Mouse (Mus musculus) CH12.LX (cell line): ENCODE measurements around the gene Pagr1a. TPM values are rescaled to one million over a fixed set of nuclear protein-coding genes. Genes with fewer than 3 reads are reported as not detected.
A peak's percentile ranks its signal among the peaks of the same experiment; 100 is the strongest.

Experiments
- DNase-seq: peaks from one replicate; pipeline ENCODE4 v3.0.0-alpha.2; 2013; ENCODE audit errors: extremely low read depth
- H3K27ac ChIP-seq: 2 replicates; pipeline ENCODE4 v1.5.1; 2012; ENCODE audit warnings: low read depth, mild to moderate bottlenecking, control low read depth, moderate library complexity; ENCODE audit not compliant: insufficient read depth
- H3K27me3 ChIP-seq: replicated peaks from 2 replicates; pipeline ENCODE3; 2012; ENCODE audit warnings: inconsistent platforms
- H3K36me3 ChIP-seq, 2 experiments: replicated peaks in 1 of 2; 2 replicates each; pipeline versions ENCODE3 to v1.6.1; 2012; ENCODE audit warnings: inconsistent platforms in 1 of 2, low read length in 1 of 2, mild to moderate bottlenecking in 1 of 2, mixed read lengths in 1 of 2, moderate library complexity in 1 of 2; ENCODE audit not compliant: control insufficient read depth in 1 of 2, insufficient read depth in 1 of 2
- H3K4me1 ChIP-seq, 2 experiments: 2 replicates each; pipeline ENCODE4 v1.6.1; 2012; ENCODE audit warnings: inconsistent platforms in 1 of 2, moderate library complexity in 1 of 2; ENCODE audit not compliant: insufficient read depth in 2 of 2, control insufficient read depth in 1 of 2
- H3K4me2 ChIP-seq: 2 replicates; pipeline ENCODE4 v1.6.1; 2012; ENCODE audit warnings: low read depth, mild to moderate bottlenecking, control low read depth; ENCODE audit not compliant: poor library complexity, insufficient read depth, severe bottlenecking
- H3K4me3 ChIP-seq, 3 experiments: fragments of 150-350 bp in 1 of 3; sonication (generic) in 1 of 3; replicated peaks in 1 of 3; 2 replicates each; pipeline versions ENCODE3 to v1.5.1; 2011 to 2012; ENCODE audit warnings: low read depth in 2 of 3, low read length in 2 of 3, mild to moderate bottlenecking in 2 of 3, moderate library complexity in 2 of 3, control low read depth in 1 of 3, improper control_type of control experiment in 1 of 3, inconsistent platforms in 1 of 3, mixed read lengths in 1 of 3; ENCODE audit not compliant: poor library complexity in 1 of 3
- H3K79me2 ChIP-seq: replicated peaks from 2 replicates; pipeline ENCODE4 v1.6.1; 2012; ENCODE audit warnings: mild to moderate bottlenecking, moderate library complexity; ENCODE audit not compliant: control insufficient read depth, poor library complexity, insufficient read depth, severe bottlenecking; ENCODE audit errors: extremely low read depth
- H3K9ac ChIP-seq: 2 replicates; pipeline ENCODE4 v1.6.1; 2012; ENCODE audit warnings: low read depth, mild to moderate bottlenecking, control low read depth, moderate library complexity; ENCODE audit not compliant: insufficient read depth
- H3K9me3 ChIP-seq: replicated peaks from 2 replicates; pipeline ENCODE3; 2012; ENCODE audit warnings: low read length, inconsistent platforms, mixed read lengths
- BHLHE40 ChIP-seq: IDR thresholded peaks from 2 replicates; pipeline ENCODE4 v1.6.1; 2011; ENCODE audit warnings: mild to moderate bottlenecking, low read depth, low read length, improper control_type of control experiment
- CHD2 ChIP-seq: IDR thresholded peaks from 2 replicates; pipeline ENCODE4 v1.6.1; 2011; ENCODE audit warnings: low read length, improper control_type of control experiment
- CTCF ChIP-seq, 2 experiments: IDR thresholded peaks in 1 of 2; conservative IDR thresholded peaks in 1 of 2; 2 replicates each; pipeline ENCODE4 v1.5.1; 2011 to 2012; ENCODE audit warnings: low read depth in 2 of 2, low read length in 2 of 2, improper control_type of control experiment in 1 of 2, inconsistent platforms in 1 of 2, mild to moderate bottlenecking in 1 of 2, moderate library complexity in 1 of 2
- ETS1 ChIP-seq: conservative IDR thresholded peaks from 2 replicates; pipeline ENCODE4 v1.6.1; 2012; ENCODE audit warnings: low read depth, mild to moderate bottlenecking, inconsistent platforms, low read length, improper control_type of control experiment, moderate library complexity
- IRF4 ChIP-seq: IDR thresholded peaks from 2 replicates; pipeline ENCODE4 v1.6.1; 2014; ENCODE audit warnings: low read depth, mild to moderate bottlenecking, inconsistent platforms, low read length, improper control_type of control experiment
- JUND ChIP-seq: conservative IDR thresholded peaks from 2 replicates; pipeline ENCODE4 v1.6.1; 2011; ENCODE audit warnings: low read depth, low read length, improper control_type of control experiment
- MAFK ChIP-seq: IDR thresholded peaks from 2 replicates; pipeline ENCODE4 v1.6.1; 2011; ENCODE audit warnings: low read length, improper control_type of control experiment; ENCODE audit not compliant: insufficient replicate concordance
- MAZ ChIP-seq: IDR thresholded peaks from 2 replicates; pipeline ENCODE4 v1.6.1; 2012; ENCODE audit warnings: low read depth, mild to moderate bottlenecking, inconsistent platforms, low read length, improper control_type of control experiment, moderate library complexity
- MXI1 ChIP-seq: IDR thresholded peaks from 2 replicates; pipeline ENCODE4 v1.6.1; 2011; ENCODE audit warnings: mild to moderate bottlenecking, low read depth, low read length, improper control_type of control experiment
- NELFE ChIP-seq: IDR thresholded peaks from 2 replicates; pipeline ENCODE4 v1.6.1; 2011; ENCODE audit warnings: low read depth, low read length, improper control_type of control experiment
- NRF1 ChIP-seq: IDR thresholded peaks from 2 replicates; pipeline ENCODE4 v1.6.1; 2014; ENCODE audit warnings: low read depth, mild to moderate bottlenecking, inconsistent platforms, low read length, improper control_type of control experiment, moderate library complexity
- POLR2A ChIP-seq: IDR thresholded peaks from 2 replicates; pipeline ENCODE4 v1.6.1; 2011; ENCODE audit warnings: low read depth, mild to moderate bottlenecking, improper control_type of control experiment, low read length
- SIN3A ChIP-seq: IDR thresholded peaks from 2 replicates; pipeline ENCODE4 v1.6.1; 2012; ENCODE audit warnings: low read length, improper control_type of control experiment, inconsistent platforms
- TCF12 ChIP-seq: IDR thresholded peaks from 2 replicates; pipeline ENCODE4 v1.6.1; 2014; ENCODE audit warnings: low read depth, mild to moderate bottlenecking, inconsistent platforms, low read length, improper control_type of control experiment
- ZKSCAN1 ChIP-seq: IDR thresholded peaks from 2 replicates; pipeline ENCODE4 v1.6.1; 2012; ENCODE audit warnings: low read depth, inconsistent platforms, low read length, improper control_type of control experiment, borderline replicate concordance
- ZMIZ1 ChIP-seq: IDR thresholded peaks from 2 replicates; pipeline ENCODE4 v1.6.1; 2012; ENCODE audit warnings: low read depth, mild to moderate bottlenecking, inconsistent platforms, low read length, improper control_type of control experiment
- dilution Hi-C: fragments of 300-500 bp; cut with MboI; formaldehyde crosslinking; loops from 2 replicates; pipeline ENCODE4 v1.14.3; 2020; ENCODE audit warnings: low sequenced_read_pairs; ENCODE audit not compliant: extremely low pct_unique_long_range_greater_than_20kb, extremely low pct_ligation_motif_present
- in situ Hi-C: fragments of 300-500 bp; cut with MboI; formaldehyde crosslinking; loops from 3 replicates; pipeline ENCODE4 v1.14.3; 2019; ENCODE audit warnings: low sequenced_read_pairs, low pct_ligation_motif_present, low pct_unique_long_range_greater_than_20kb, mixed read lengths
- polyA plus RNA-seq: library from polyadenylated mRNA; unstranded; fragments of >175 nt; gene quantifications from 2 replicates; pipeline ENCODE4 v1.2.1, GENCODE M21; 2012; ENCODE audit warnings: low read depth; ENCODE audit not compliant: insufficient read length
- total RNA-seq, 2 experiments: library from RNA; depleted of rRNA; stranded (reverse); fragments of 300-350 nt in 1 of 2; fragments of >200 nt in 1 of 2; gene quantifications; 2 replicates each; pipeline ENCODE4 v1.2.3; 2012 to 2014

The Pagr1a gene
- total and polyA plus RNA-seq, 3 experiments = 12.0 to 69.4 (median 60.0) TPM

DNA sequence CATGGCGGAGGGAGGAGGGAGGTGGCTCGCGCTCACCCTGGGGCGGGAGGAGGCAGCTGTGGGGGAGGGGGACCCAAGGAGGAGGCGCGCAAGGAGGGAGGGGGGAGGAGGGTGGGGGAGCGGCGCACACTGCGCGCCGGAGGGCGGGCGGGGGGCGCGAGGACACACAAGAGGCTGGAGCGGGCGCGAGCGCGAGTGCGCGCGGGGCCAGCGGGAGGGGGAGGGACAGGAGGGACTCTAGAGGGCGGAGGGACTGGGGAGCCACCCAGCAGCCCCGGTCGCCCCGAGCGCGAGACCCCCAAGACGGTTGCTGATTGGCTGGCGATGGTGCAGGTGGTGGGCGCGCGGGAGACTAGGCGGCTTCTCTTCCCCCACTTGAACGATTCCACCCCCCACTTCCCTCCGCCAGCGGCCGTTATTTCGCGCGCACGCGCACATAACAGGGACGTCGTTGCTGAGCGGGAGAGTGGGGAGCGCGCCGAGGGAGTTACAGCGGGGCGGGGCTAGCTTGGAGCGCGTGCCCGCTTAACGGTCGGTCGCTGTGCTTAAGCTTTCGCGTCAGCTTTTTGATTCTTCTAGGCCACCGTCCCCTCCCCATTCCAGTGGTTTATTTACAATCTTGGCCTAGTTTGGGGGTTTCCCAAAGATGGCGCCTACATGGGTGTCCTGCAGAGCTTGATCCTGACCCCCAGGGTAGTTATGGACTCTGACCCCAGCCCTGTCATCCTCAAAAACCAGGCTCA, 10.0 kb upstream of the Pagr1a start, which contains the start of gene Maz (continued):
- TF ChIP-seq JUND = no peak
- 0 out of 2 replicates have a peak, but pooled peaks have one; percentile 41 for TF ChIP-seq ETS1
- TF ChIP-seq NRF1 = peak; percentile 85
- TF ChIP-seq IRF4 = peak; percentile 71
- peak; percentile 96 for TF ChIP-seq SIN3A
- no peak for TF ChIP-seq BHLHE40
- peak; percentile 75 for TF ChIP-seq CHD2
- TF ChIP-seq, all 38 proteins: peak for 18

DNA sequence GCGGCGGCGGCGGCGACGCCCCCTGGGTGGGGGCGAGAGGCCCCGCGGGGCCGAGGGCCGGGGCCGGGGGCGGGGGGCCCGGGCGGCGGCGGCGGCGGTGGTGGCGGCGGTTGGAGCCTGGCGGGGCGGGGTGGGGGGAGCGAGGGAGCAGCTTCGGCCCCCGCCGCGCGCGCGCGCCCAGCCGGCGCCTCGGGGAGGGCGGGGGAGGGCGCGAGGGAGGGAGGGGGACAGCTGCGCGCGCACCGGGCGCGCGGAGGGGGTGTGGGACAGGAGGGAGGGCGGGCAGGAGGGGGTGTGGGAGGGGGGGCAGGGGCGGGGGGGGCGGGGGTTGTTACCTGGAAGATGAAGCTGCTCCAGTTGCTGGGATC, 9.4 kb upstream of the Pagr1a start:
- TF ChIP-seq TCF12 (no peak), NRF1 (peak; percentile 42)
- peaks cover 17 to 35% of the 10 kb centered on the region in 2 experiments for H3K4me1 ChIP-seq
- dilution Hi-C loops (no loop called here), in situ Hi-C loops (no loop called here)
- H3K36me3 ChIP-seq = peaks cover 43 to 74% of the 10 kb centered on the region in 2 experiments
- DNase-seq = no peak
- peak overlapping the region; percentile 93; the same call in 1 of the 2 replicates for H3K27ac ChIP-seq
- peaks cover 22% of the 10 kb centered on the region for H3K79me2 ChIP-seq
- H3K9me3 ChIP-seq = no peaks in the 10 kb centered on the region
- no peak overlapping the region for H3K4me2 ChIP-seq
- H3K27me3 ChIP-seq = no peaks in the 10 kb centered on the region
- peak overlapping the region in 2 of 3 experiments; percentile 76 to 78 for H3K4me3 ChIP-seq
- peak overlapping the region; percentile 99 for H3K9ac ChIP-seq

DNA sequence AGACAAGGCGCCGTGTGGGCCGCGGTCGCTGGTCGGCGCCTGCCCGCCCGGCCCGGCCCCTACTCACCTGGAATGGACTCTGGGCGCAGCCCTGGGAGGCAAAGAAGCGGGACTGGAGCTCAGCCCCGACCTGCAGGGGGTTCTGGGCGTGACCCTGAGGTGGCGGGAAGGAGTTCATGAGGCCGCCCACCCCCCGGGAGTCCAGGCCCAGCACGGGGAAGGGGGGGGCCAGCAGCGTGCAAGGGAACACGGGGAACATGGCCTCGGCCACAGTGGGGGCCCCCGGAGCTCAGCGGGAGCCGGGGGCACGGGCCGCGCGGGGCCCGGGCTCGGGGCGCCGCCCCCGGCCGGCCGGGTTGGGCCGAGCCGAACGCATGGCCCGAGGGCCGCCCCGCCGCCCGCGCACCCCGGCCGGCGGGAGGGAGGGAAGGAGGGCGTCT, 9.0 kb upstream of the Pagr1a start:
- peak; percentile 28; the same call in 1 of the 2 replicates for TF ChIP-seq BHLHE40
- TF ChIP-seq MAZ = peak; percentile 76; the same call in 1 of the 2 replicates
- TF ChIP-seq MXI1 = peak; percentile 72; the same call in 1 of the 2 replicates
- TF ChIP-seq ZKSCAN1 = no peak
- peak; percentile 36; the same call in 1 of the 2 replicates for TF ChIP-seq SIN3A
- TF ChIP-seq POLR2A = peak; percentile 63; the same call in 1 of the 2 replicates
- TF ChIP-seq ETS1 = no peak
- no peak for TF ChIP-seq CTCF (conservative IDR thresholded peaks at IDR 0.05 in 1 of 2, IDR thresholded peaks at IDR 0.05 in 1 of 2; ENCODE audit: low read depth in 2 of 2, low read length in 2 of 2)
- peak; percentile 59; the same call in 1 of the 2 replicates for TF ChIP-seq TCF12
- no peak for TF ChIP-seq MAFK
- 0 out of 2 replicates have a peak, but pooled peaks have one; percentile 22 for TF ChIP-seq NELFE
- 0 out of 2 replicates have a peak, but pooled peaks have one; percentile 14 for TF ChIP-seq ZMIZ1
- peak overlapping the region; percentile 44 for H3K27ac ChIP-seq
- peak overlapping the region; percentile 45; the same call in 1 of the 2 replicates for H3K4me2 ChIP-seq
- no peaks in the 10 kb centered on the region for H3K27me3 ChIP-seq
- peaks cover 39 to 74% of the 10 kb centered on the region in 2 experiments for H3K36me3 ChIP-seq
- peak overlapping the region; percentile 67 to 78 (median 76) for H3K4me3 ChIP-seq
- dilution Hi-C loops (no loop called here), in situ Hi-C loops (no loop called here)
- DNase-seq = peak; percentile 64
- H3K9ac ChIP-seq = peak overlapping the region; percentile 99
- peaks cover 17 to 40% of the 10 kb centered on the region in 2 experiments for H3K4me1 ChIP-seq
- no peaks in the 10 kb centered on the region for H3K9me3 ChIP-seq
- peaks cover 22% of the 10 kb centered on the region for H3K79me2 ChIP-seq
